Mouse (Mus musculus): Measurements from ENCODE around the gene Med29.
"Not testable (repeated sequence)": the region's sequence is repeated elsewhere in the genome, so short reads cannot be mapped to it uniquely, and the experiment has no call there.

Gene Med29

GRCm38 (mm10) chr7:28395425-28395824 is 2.9 kb upstream of the Med29 start:
- DNase-seq, result no peak

DNA sequence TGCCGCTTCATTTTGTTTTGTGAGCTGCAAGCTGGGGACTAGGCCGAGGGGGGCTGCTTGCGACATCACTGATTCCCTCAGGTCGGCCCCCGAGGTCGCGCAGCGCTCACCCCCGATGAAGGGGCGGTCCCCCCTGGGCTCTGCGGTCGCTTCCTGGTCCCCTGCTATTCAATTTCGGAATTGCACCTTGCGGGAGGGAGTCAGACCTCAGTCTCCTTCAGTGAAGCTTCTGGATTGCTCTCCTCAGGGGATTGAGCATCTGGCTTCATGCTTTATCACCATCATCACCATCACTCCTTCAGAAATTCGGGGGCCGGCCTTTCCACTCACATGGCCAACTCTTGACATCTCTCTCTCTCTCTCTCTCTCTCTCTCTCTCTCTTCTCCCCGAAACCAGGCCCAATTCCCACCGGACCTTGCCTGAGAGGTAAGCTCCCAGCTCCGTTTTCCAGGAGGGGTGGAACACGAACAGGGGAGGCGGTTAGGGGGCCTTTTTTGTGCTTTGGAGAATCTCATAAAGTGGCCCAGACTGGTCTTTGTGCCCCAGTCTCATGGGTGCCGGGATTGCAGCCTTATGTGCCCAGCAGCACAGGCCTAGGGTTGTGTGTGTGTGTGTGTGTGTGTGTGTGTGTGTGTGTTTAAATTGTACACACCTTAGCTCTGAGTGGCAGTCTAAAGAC is 904 bp upstream of the Med29 start:
- no peak for DNase-seq

DNA sequence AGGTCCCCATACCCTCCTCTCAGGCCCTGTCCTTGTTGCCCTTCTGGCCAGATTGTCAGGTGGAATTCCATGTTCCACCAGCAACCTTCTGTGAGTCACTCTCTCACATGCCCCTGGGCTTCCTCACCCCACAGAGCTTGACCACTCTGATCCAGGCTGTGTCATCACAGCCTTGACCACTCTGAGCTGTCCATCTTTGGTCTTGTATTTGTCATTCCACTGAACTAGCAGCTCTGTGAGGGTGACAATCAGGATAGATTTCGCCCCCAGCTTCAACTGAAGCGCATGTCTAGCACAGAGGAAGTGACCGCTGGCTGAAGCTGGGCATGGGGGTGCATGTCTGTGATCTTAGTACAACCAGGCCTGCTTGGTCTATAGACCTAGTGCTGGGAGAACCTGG is 2.2 kb downstream of the Med29 start:
- no peak for DNase-seq

DNA sequence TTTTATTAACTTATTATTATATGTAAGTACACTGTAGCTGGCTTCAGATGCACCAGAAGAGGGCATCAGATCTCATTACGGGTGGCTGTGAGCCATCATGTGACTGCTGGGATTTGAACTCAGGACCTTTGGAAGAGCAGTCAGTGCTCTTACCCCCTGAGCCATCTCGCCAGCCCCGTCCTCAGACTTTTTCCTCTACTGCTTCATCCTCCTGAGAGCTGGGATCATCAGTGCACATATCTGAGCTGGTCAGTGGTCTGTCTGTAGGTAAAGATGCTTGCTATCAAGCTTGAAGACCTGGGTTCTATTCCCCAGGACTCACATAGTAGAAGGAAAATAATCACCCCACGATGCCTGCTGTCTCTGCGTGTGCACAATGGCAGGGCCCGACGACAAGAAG is 5.1 kb downstream of the Med29 start:
- DNase-seq, result not testable (repeated sequence)

- DNase-seq, result not testable (repeated sequence)
Observed at GRCm38 (mm10) chr7:28386877-28387276, 5.6 kb downstream of the Med29 start.

- DNase-seq, result peak; percentile 95
Observed at GRCm38 (mm10) chr7:28386462-28386861, 6.0 kb downstream of the Med29 start.

- peak; percentile 64 for DNase-seq
Observed at GRCm38 (mm10) chr7:28386007-28386406, 6.5 kb downstream of the Med29 start.

DNA sequence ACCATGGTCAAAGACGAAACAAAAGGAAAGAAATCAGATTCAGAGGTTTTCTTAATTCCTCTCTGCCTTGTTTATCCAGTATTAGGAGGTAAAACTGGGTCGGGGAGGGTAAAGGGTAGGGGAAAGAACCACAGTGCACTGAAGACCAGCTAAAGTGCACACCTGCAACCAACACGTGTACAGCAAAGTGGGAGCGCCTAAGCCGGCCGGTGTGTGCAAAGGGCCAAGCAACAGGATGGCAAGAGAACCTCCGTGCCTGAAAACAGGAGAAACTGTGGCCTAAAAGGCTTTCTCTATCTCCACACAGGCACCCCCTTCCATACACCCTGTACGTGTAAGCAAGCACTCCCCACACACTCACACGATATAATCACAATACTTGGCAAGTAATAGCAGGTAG is 7.3 kb downstream of the Med29 start:
- no peak for DNase-seq

- DNase-seq, result no peak
Observed at GRCm38 (mm10) chr7:28384162-28384561, 8.3 kb downstream of the Med29 start.

DNA sequence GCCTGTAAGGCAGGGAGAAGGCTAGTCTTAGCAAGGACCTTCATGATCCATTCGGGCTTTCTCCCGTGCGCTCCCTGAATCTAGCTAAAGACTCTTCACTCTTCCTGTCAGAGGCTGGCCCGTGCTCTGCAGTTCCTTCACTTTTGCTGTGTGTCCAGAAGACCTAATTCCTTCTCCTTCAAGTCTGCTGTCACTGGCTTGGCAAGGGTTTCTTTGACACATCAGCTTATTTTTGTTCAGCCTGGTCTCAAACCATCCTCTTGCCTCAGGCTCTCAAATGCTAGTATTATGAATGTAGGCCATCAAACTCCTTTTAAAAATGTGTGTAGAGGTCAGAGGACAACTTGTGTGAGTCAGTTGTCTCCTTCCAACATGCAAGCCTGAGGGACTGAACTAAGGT is 8.9 kb downstream of the Med29 start:
- DNase-seq, result no peak

DNA sequence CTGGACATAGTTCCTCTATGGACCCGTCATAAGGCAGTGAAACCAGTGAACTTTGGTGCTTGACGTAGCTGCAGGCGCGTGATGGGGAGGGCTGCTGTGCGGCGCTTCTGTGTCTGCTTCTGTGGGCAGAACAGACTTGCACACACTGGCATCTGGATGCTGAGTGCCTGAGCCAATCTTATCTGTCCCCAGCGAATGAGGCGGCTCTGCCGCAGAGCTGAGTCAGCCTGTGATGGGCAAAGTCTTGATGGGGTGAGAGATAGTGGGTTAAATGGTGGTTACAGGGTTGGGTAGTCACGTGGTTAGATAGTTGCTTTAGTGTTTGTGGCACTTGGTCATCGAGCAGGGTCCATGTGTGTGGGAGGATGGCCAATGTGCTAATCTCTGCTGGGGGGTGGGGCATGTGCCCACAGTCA is 9.5 kb downstream of the Med29 start:
- DNase-seq, result peak; percentile 39

- DNase-seq, result no peak
Observed at GRCm38 (mm10) chr7:28382347-28382951, 10.1 kb downstream of the Med29 start.

DNA sequence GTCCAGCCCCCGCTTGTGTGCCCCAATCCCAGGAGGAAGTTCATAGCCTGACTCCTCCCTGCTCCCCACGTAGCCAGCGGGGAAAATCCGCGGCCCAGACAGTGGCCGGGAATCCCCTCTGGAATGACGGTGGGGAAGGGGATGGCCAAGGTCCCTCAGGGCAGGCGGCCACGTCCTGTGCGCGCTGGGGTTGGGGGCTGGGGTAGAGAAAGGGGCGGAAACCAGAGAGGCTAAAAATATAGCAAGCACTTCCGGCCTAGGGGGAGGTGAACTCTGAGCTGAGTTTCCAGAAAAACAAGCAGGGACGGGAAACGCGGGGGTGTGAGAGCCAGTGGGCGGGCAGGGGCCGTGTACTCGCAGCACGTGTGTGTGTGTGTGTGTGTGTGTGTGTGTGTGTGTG is 10.6 kb downstream of the Med29 start:
- peak; percentile 90 for DNase-seq

GRCm38 (mm10) chr7:28381017-28381790 is 11.3 kb downstream of the Med29 start:
- DNase-seq, result peak; percentile 88

GRCm38 (mm10) chr7:28380237-28381016 is 12.1 kb downstream of the Med29 start, which contains the start of gene Zfp36:
Gene Zfp36, minus strand, starts transcription at chr7:28380253.
- DNase-seq, result no peak

GRCm38 (mm10) chr7:28378769-28379651 is 13.5 kb downstream of the Med29 start:
- DNase-seq, result peak; percentile 99

DNA sequence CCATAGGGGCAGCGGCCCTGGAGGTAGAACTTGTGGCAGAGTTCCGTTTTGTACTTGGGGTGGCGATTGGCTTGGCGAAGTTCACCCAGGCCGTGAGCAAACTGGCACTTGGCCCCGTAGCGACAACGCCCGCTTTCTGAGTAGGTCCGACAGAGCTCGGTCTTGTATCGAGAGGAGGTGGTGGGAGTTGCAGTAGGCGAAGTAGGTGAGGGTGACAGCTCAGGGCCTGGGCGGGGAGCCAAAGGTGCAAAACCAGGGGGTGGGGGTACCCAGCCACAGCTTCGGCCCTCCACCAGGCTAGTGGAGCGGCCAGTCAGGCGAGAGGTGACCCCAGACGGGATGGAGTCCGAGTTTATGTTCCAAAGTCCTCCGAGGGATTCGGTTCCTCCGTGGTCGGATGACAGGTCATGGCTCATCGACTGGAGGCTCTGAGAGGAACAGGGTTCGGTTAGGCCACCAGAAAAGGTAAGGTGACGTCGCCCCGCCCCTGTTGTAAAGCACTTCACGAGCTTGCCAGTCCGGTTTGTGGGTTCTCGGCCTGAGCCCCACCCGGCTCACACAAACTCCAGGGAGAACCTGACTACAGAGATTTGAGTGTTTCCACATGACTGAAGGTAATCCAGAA is 14.3 kb downstream of the Med29 start:
- DNase-seq, result peak; percentile 85

DNA sequence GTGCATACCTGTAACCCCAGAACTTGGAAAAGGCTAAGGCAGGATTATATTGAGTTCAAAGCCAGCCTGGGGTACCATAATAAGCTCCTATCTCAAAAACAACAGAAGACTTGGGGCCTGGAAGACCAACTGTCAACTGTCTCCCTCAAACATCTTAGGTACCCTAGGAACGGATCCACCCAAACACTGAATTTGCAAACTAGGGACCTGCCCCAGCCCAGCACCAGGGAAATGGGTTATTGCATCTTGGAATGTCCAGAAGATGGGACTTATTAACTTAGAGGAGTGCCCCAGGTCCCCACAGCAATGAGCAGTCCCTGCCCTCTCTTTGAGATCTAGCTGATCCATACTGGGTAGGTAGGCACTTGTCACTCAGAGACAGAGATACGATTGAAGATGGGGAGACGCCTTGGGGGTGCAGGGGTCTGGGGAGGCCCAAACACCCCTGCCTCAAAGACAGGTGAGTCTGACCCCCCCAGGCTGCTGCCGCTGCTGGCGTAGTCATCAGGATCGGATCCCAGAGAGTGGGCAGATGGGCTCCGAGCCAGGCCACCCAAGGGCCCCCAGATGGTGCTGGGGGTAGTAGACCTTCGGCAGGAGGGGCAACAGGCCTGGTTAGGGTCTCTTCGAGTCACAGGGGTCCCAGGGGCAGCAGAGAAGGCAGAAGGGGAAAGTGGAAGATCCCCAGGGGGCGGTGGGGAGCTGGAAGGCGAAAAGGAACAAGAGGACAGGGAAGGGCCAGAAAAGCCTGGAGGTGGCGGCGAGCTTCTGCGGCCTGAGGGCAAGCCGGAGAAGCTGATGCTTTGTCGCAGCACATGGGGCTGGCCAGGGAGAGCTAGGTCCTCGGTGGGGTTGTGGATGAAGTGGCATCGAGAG is 15.1 kb downstream of the Med29 start:
- DNase-seq, result peak; percentile 49

DNA sequence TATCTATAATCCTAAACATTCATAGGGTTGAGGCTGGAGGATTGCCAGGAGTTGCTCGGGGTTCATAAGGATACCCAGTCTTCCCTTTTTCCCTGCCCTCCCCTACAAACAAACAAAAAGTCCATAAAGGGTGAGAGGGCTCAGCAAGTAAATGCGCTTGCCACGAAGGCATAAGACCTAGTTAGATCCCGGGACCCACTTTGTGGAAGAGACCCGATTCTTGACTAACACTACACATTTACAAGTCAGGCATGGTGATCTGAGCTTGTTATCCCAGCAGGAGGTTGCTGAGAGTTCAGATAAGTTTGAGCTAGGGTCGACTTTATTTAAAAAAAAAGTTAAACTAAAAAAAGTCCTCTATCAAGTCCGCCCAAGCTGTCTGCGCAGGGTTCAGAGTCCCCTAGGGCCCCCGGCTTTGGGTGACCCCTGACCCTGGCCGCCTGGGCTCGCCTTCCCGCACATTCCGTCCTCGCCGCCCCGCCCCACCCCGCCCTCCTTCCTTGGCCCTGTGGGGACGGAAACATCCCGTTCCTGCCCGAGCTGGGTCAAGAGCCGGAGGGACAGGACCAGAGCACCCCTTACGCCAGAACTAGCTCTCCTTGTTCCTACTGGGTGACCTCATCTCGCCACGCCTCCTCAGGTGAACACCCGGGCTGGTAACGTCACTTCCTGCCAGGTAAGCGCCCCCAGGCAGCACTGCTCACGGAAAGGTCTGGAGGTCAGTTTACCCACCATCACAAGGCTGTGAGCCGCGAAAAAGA is 16.3 kb downstream of the Med29 start:
- DNase-seq, result peak; percentile 90
